Mouse (Mus musculus) activated CD4-positive, CD25-positive, alpha-beta regulatory T cell, adult 4 months (primary cell): ENCODE results near the gene Mrgprx2. TPM values are rescaled to one million over a fixed set of nuclear protein-coding genes. Genes with fewer than 3 reads are reported as not detected.
"Not testable (repeated sequence)": the region's sequence is repeated elsewhere in the genome, so short reads cannot be mapped to it uniquely, and the experiment has no call there.

ENCODE experiments used
- ATAC-seq: one replicate; pipeline ENCODE4 v1.8.0; 2017
- polyA plus RNA-seq, 2 experiments: library from polyadenylated mRNA; unstranded; fragments of 100-300 nt; shearing (Covaris generic); gene quantifications; one replicate each; pipeline ENCODE4 v1.2.1; 2017

Gene Mrgprx2
- not detected for polyA plus RNA-seq

DNA sequence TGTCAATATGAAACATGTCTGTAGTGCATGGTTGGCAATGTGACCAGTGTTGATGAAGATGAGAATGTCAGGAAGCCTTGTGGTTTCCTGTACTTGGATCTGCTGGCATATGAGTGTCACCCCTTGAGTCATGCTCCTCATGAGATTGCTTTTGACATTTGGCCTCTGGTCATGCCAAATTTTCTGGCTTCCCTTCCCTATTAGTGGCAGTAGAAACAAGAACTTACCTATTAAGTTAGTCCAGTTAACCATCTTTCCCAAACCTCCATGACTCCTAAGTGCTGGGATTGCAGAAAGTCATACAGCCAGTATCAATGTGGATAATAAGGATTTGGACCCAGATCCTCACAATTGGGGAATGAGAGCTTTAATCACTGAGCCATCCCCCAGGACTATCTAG, at the start of gene Mrgprx2:
Gene Mrgprx2, minus strand, starts transcription at position 101 of the 400 bp plus-strand sequence.
- no peak for ATAC-seq

GRCm38 (mm10) chr7:48456242-48456641, 42.9 kb downstream of the Mrgprx2 start, which contains the start of gene Mrgprb1:
TSS of gene Mrgprb1 (minus strand) at chr7:48456342.
- no peak for ATAC-seq

- no peak for ATAC-seq
Measured at GRCm38 (mm10) chr7:48436581-48436980, 62.5 kb downstream of the Mrgprx2 start.

DNA sequence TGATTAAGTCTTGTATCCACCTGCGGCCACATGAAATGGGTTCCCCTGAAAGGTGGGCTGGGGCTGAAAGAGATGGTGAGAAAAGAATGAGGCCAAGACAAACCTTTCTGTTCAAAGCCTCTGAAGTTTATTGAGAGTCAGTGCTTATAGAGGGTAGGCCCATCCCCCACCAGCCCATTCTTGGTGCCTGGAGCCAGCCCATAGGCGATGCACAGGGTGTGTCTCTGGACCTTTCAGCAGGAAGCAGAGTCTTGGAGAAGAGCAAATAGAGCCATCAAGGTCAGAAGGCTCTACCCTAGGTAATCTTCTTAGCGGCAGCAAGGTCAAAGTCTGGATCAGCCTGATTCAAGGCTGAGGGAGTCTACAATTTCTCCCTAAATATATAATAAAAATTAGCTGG, 63.2 kb downstream of the Mrgprx2 start:
- not testable (repeated sequence) for ATAC-seq

Other genes starting within 250 kb of the Mrgprx2 start
- not detected for gene Mrgprb8, start 110.8 kb downstream of the Mrgprx2 start, polyA plus RNA-seq
- not detected for gene Mrgprb1, start 43.0 kb downstream of the Mrgprx2 start, polyA plus RNA-seq
- not detected for gene Mrgprb2, start 58.8 kb upstream of the Mrgprx2 start, polyA plus RNA-seq
- gene Mrgprb3, start 144.5 kb upstream of the Mrgprx2 start, polyA plus RNA-seq, result not detected